17 mouse cellular contexts compared by ENCODE assay signal in genomic region chr15:92132936-92133335, GRCm38 (mm10).
A peak's percentile ranks its signal among the peaks of the same experiment; 100 is the strongest.
DNase-seq lines count a peak whose midpoint lies in the region; ATAC-seq and TF ChIP-seq lines count a peak whose summit lies in the region.
"Had no signal": no experiment of that assay in that cellular context is flagged by ENCODE, and none has a peak within 500 bp of the region (broad histone marks: within the 10 kb centered on the region; RNA-seq: fewer than 3 reads in every experiment).

No protein-coding gene starts in this region.

- H3K36me3 ChIP-seq in forebrain, embryonic 14.5 days (ENCODE audit: control insufficient read depth, insufficient read depth, low read length): no peaks in the 10 kb centered on the region
- H3K36me3 ChIP-seq in forebrain, embryonic 11.5 days (ENCODE audit: control insufficient read depth, insufficient read depth, low read length): no peaks in the 10 kb centered on the region
- no peaks in the 10 kb centered on the region for H3K36me3 ChIP-seq in forebrain, embryonic 16.5 days (ENCODE audit: control insufficient read depth, insufficient read depth)
- H3K36me3 ChIP-seq: embryonic facial prominence, embryonic 10.5 days; embryonic facial prominence, embryonic 12.5 days had no signal

- no peak for TF ChIP-seq CTCF in layer of hippocampus, adult 2 months (conservative IDR thresholded peaks at IDR 0.05)

- H3K27ac ChIP-seq in forebrain, embryonic 14.5 days (ENCODE audit: low read depth, low read length): no peak overlapping the region
- H3K27ac ChIP-seq in forebrain, embryonic 11.5 days (ENCODE audit: low read depth, low read length): no peak overlapping the region
- peak overlapping the region; percentile 7; the same call in 1 of the 2 replicates for H3K27ac ChIP-seq in layer of hippocampus, adult 2 months
- no peak overlapping the region for H3K27ac ChIP-seq in forebrain, embryonic 16.5 days (ENCODE audit: low read length)
- H3K27ac ChIP-seq: embryonic facial prominence, embryonic 10.5 days; embryonic facial prominence, embryonic 12.5 days had no signal

- no peaks in the 10 kb centered on the region for H3K9me3 ChIP-seq in forebrain, embryonic 14.5 days (replicated peaks; ENCODE audit: control insufficient read depth, low read length)
- H3K9me3 ChIP-seq in forebrain, embryonic 11.5 days (ENCODE audit: control insufficient read depth, low read length): no peaks in the 10 kb centered on the region
- no peaks in the 10 kb centered on the region for H3K9me3 ChIP-seq in forebrain, embryonic 16.5 days (ENCODE audit: control insufficient read depth, low read length)
- H3K9me3 ChIP-seq: embryonic facial prominence, embryonic 10.5 days; embryonic facial prominence, embryonic 12.5 days had no signal

- H3K27me3 ChIP-seq in forebrain, embryonic 14.5 days (replicated peaks; ENCODE audit: control insufficient read depth, insufficient read depth, low read length): no peaks in the 10 kb centered on the region
- no peaks in the 10 kb centered on the region for H3K27me3 ChIP-seq in forebrain, embryonic 11.5 days (ENCODE audit: control insufficient read depth, insufficient read depth, low read length)
- H3K27me3 ChIP-seq in forebrain, embryonic 16.5 days (replicated peaks; ENCODE audit: control insufficient read depth, insufficient read depth, low read length): no peaks in the 10 kb centered on the region
- H3K27me3 ChIP-seq: embryonic facial prominence, embryonic 12.5 days had no signal

- H3K4me2 ChIP-seq in forebrain, embryonic 14.5 days (ENCODE audit: low read length): no peak overlapping the region
- no peak overlapping the region for H3K4me2 ChIP-seq in forebrain, embryonic 11.5 days (ENCODE audit: low read depth, low read length, severe bottlenecking)
- H3K4me2 ChIP-seq in forebrain, embryonic 16.5 days (ENCODE audit: low read length): no peak overlapping the region
- H3K4me2 ChIP-seq: embryonic facial prominence, embryonic 12.5 days had no signal

- no peaks in the 10 kb centered on the region for H3K4me1 ChIP-seq in forebrain, embryonic 14.5 days (ENCODE audit: control insufficient read depth, insufficient read depth, low read length)
- no peaks in the 10 kb centered on the region for H3K4me1 ChIP-seq in forebrain, embryonic 11.5 days (replicated peaks; ENCODE audit: control insufficient read depth, insufficient read depth, low read length)
- H3K4me1 ChIP-seq in forebrain, embryonic 16.5 days (replicated peaks; ENCODE audit: control insufficient read depth, insufficient read depth, low read length): no peaks in the 10 kb centered on the region; the same call in 1 of the 2 replicates
- H3K4me1 ChIP-seq: embryonic facial prominence, embryonic 10.5 days; embryonic facial prominence, embryonic 12.5 days had no signal

- peak; percentile 59 for DNase-seq in forebrain, embryonic 14.5 days (ENCODE audit: low spot score)
- DNase-seq in forebrain, embryonic 11.5 days (ENCODE audit: low spot score): no peak
- no peak for DNase-seq in layer of hippocampus, adult 2 months (ENCODE audit: low spot score in 2 of 2)
- DNase-seq in layer of hippocampus, adult 8-10 months (ENCODE audit: low spot score in 2 of 2): no peak
- no peak for DNase-seq in lung, postnatal 4 days
- DNase-seq in layer of hippocampus, postnatal 10 days (ENCODE audit: low spot score in 2 of 2): no peak
- DNase-seq: adrenal gland, adult 2 months; adrenal gland, postnatal 10 days; adrenal gland, postnatal 25 days; cerebellum, adult 11-12 months; cerebellum, adult 2 months; cerebellum, adult 9-10 months; cerebellum, postnatal 10 days; cerebellum, postnatal 25 days had no signal

- 74% methylated on average over 3 of the region's 3 CpGs for WGBS in forebrain, embryonic 14.5 days
- WGBS in forebrain, embryonic 11.5 days: 92% methylated on average over 3 of the region's 3 CpGs
- WGBS in forebrain, embryonic 16.5 days: 46% methylated on average over 3 of the region's 3 CpGs

- ATAC-seq in forebrain, embryonic 14.5 days: no peak
- no peak for ATAC-seq in forebrain, embryonic 11.5 days (replicated peaks; ENCODE audit: low FRiP score)
- ATAC-seq in forebrain, embryonic 16.5 days: peak; percentile 72

- no peak overlapping the region for H3K4me3 ChIP-seq in forebrain, embryonic 14.5 days (ENCODE audit: low read depth, low read length)
- H3K4me3 ChIP-seq in forebrain, embryonic 11.5 days (ENCODE audit: low read depth, low read length): no peak overlapping the region
- H3K4me3 ChIP-seq in layer of hippocampus, adult 2 months: no peak overlapping the region
- H3K4me3 ChIP-seq in forebrain, embryonic 16.5 days (replicated peaks; ENCODE audit: low read length): no peak overlapping the region
- H3K4me3 ChIP-seq: embryonic facial prominence, embryonic 10.5 days; embryonic facial prominence, embryonic 12.5 days had no signal

- no peak overlapping the region for H3K9ac ChIP-seq in forebrain, embryonic 14.5 days (ENCODE audit: low read length)
- H3K9ac ChIP-seq in forebrain, embryonic 11.5 days (ENCODE audit: low read length): no peak overlapping the region
- H3K9ac ChIP-seq in forebrain, embryonic 16.5 days (replicated peaks; ENCODE audit: low read depth, low read length): no peak overlapping the region
- H3K9ac ChIP-seq: embryonic facial prominence, embryonic 12.5 days had no signal
